Mouse (Mus musculus): ENCODE results near the gene Hoxc8.

Hoxc8 gene

DNA sequence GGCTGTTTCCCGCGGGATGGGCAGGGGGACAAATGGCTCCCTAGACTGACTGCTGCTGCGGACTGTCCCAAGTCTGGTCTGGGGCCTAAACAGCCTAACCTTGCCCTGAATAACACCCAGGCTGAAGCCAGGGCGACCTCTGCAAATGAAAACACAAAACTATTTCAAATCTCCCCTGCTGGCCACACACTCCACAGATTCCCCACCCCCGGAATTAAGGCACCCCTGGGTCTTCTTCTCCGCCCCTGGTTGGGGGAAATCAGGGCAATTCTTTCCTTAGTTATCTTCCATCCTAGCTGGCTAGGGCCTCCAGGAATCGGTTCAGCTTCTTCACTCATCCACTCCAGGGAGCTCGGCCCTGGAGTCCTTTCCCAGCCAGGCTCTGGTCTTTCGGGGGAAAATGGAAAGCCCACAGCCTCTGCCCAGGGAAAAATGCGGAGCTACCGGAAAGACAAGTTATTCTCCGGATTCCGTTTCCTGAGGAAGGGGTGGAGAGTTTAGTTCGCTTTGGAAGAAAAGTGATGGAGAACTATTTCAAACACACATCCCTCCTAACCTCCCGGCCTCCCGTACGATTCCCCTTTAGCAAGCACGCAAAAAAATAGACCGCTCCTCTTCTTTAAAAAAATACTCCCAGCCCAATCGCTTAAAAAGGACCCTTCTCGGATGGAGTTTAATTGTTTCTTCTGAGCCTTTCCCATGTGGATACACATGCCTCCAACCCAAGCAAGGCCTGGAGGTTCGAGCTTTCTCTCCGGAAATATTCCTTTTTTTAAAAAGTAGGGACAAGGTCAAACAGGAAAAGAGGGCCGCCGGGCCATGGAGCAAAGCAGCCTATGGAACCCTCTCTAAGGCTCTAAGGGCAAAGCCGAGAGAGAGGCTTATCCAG lies 25.2 kb upstream of the Hoxc8 start:
- DNase-seq (ENCODE audit: low read depth, low spot score), result no peak

DNA sequence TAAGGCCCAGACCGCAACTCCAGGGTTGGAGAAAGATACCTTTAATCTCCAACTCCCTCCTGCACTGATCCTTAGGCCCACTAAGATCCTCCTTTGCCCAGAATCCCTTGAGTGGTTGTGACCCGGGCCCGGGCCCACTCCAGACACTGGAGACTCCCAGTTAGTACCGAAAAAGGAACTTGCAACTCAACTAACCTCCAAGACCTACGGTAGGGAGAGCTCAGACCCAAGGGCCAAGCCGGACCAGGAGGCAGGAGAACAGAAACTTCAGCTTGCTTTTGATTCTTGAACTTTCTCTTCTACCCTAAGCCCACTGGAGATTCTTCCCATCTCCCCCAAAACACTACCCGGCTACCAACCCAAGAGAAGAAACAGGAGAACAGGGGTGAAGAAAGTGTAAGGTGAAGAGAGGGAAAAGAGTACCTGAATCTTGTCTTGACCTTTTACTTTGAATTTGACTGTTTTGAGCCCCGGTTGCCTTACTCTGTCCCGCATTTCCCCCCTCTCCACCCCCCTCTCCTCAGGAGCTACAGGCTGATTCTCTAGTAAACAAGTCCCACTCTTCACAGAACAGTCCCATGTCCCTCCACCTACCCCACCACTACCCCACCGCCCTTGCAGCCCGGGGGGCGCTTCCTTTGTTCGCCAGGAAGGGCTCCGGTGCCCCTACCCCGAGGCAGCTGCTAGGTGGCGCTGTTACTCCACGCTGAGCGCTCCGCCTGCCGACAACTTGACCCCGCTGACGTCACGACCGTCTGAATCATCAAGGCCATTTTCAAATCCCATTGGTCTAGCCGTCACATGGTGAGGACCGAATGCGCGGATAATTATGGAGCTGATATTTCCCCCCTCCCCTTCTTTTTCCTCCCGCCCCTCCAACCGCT lies 24.3 kb upstream of the Hoxc8 start:
- peak; percentile 97 for DNase-seq (ENCODE audit: low read depth, low spot score)

DNA sequence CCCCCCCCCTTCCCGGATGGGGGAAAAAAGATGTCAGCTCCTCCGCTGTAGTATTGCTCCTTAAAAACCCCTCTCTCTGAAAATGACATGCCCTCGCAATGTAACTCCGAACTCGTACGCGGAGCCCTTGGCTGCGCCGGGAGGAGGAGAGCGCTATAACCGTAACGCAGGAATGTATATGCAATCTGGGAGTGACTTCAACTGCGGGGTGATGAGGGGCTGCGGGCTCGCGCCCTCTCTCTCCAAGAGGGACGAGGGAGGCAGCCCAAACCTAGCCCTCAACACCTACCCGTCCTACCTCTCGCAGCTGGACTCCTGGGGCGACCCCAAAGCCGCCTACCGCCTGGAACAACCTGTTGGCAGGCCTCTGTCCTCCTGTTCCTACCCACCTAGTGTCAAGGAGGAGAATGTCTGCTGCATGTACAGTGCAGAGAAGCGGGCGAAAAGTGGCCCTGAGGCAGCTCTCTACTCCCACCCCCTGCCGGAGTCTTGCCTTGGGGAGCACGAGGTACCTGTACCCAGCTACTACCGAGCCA lies 23.6 kb upstream of the Hoxc8 start, which contains the start of gene Hoxc10:
Gene Hoxc10, plus strand, starts transcription at position 21 of the 536 bp plus-strand sequence.
- no peak for DNase-seq (ENCODE audit: low read depth, low spot score)

DNA sequence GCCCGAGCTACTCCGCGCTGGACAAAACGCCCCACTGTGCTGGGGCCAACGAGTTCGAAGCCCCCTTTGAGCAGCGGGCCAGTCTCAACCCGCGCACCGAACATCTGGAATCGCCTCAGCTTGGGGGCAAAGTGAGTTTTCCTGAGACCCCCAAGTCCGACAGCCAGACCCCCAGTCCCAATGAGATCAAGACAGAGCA lies 23.2 kb upstream of the Hoxc8 start, which contains the start of gene Hoxc5:
Gene Hoxc5, plus strand, starts transcription at position 132 of the 199 bp plus-strand sequence.
- no peak for DNase-seq (ENCODE audit: low read depth, low spot score)

DNA sequence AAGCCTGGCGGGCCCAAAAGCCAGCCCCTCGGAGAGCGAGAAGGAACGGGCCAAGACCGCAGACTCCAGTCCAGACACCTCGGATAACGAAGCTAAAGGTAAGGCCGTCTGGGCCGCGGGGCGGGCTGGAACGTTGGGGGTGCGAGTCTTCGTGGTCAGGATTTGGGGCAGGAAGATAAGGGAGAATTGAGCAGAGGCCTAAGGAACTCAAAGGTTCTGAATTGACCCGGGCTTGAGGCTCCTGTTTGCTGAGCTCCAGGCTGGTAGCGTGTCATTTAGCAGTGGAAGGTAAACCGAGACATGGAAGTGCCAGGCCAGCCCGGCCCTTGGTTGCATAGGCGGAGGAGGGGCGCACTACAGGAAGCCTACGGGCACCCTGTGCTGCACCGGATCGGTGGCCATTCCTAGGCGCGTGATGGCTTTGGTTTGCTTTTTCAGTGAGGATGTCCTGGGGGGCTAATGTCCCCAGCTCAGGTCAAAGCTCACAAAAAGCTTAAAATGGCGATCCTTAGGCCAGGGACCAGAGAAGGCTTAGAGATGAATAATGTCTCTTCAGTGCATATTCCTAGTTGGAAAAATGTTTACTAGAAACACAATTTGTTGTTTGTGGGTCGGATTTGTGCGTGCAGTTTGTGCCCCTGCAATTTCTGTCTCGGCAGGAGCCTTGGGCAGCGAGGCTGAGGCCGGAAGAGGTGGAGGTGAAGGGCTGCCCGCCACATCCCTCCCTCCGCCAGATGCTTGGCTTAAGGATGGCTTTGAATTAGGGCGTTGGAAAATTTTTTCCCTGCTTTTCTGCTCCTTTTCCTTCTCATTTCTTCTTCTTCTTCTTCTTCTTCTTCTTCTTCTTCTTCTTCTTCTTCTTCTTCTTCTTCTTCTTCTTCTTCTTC lies 22.7 kb upstream of the Hoxc8 start:
- DNase-seq (ENCODE audit: low read depth, low spot score), result no peak

DNA sequence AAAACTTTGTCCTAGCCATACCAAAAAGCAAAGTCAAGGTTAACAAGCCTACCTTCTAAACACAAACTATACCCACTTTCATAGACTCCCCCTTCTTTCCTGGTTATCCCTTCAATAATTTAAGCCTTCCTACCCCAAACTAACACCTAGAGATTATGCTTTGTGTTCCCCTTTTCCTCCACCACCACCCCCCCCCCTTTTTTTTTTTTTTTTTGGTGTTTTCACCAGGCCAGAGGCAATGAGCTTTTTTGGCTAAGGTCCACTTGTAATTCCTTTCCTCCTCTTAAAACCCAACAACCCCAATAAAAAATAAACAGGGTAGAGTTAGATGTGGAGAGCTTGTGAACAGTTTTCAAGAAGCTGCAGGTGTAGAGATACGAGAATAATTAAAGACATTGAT lies 21.1 kb upstream of the Hoxc8 start:
- no peak for DNase-seq (ENCODE audit: low read depth, low spot score)

DNA sequence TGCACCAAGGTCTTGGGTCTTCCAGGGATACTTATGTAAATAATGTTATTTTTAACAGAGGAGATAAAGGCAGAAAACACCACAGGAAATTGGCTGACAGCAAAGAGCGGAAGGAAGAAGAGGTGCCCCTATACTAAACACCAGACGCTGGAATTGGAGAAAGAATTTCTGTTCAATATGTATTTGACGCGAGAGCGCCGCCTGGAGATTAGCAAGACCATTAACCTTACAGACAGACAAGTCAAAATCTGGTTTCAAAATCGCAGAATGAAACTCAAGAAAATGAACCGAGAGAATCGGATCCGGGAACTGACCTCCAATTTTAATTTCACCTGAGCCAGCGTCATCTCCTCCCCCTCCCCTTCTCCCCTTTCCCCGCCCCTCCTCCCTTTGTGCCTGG lies 19.7 kb upstream of the Hoxc8 start:
- DNase-seq (ENCODE audit: low read depth, low spot score), result no peak

DNA sequence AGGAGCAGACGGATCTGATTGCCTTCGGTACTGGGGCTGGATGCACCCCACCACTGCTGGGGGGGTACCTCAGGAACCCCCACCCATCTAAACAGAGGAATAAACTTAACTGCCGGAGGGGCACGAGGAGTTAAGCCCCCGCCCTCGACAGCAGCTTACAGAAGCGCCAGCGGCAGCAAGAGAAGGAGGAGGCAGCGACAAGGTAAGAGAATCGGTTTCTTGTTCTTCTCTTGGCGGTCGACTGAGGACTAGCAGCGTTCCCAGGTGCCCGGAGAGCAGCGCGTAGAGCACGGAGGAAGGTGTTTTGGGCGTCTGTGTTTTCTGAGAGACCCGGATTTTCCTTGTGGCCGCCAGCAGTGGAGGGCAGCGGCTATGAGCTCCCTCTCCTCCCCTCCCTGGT lies 18.2 kb upstream of the Hoxc8 start:
- DNase-seq (ENCODE audit: low read depth, low spot score), result no peak

DNA sequence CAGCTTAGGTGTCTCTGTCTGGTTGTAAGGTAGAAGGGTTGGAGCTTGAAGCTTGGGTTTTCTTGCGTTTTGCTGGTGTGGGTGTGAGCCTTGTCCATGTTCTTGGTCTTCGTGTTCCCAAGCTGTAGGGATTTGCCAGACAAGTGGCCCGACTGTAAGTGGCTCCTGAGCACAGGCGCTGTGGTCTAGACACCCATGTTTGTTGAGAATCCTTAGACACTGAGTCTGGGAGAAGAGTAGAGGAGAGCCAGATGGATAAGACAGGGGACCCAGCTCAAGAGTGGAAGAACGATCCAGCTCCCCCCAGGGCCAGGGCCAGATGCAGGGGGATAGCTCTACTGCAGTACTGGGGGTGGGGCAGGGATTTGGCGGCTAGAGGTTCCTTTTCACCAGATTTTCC lies 17.7 kb upstream of the Hoxc8 start:
- DNase-seq (ENCODE audit: low read depth, low spot score), result no peak

DNA sequence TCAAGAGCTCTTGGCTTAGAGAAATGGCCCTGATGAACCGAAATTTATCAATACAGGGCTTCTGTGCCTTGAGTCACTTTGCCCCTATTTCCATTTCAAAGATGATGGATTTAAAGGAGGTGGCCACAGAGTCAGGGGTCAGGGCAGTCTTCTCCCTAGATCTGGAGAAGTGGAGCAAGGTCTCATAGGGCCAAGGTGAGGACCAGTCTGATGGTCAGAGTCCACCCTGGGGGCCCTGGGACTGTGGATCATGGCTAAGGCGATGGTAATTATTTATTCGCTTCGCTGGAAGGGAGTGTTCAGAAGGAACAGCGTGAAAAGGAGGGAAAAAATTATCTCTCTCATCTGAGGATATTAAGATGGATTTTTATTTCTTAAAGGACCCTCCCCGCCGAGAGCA lies 15.4 kb upstream of the Hoxc8 start:
- no peak for DNase-seq (ENCODE audit: low read depth, low spot score)

DNA sequence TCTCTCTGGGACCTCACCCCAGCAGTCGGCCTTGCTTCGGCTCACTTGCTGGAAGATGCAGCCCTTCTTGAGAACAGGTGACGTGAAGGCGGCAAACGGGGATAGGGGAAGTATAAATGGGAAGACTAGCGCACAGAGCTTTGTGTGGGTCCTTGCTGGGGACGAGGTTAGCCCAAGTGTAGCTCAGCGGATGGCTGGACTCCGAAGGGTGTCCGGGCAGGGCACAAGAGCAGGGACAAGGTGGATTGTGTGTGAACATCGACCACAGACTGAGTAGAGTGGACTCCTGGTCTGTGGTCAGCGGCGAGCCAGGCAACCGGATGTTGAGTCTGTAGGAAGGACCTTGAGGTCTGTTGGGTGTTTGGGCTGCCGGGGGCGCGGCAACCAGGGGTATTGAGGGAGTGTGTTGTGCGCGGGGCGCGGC lies 14.7 kb upstream of the Hoxc8 start:
- no peak for DNase-seq (ENCODE audit: low read depth, low spot score)

DNA sequence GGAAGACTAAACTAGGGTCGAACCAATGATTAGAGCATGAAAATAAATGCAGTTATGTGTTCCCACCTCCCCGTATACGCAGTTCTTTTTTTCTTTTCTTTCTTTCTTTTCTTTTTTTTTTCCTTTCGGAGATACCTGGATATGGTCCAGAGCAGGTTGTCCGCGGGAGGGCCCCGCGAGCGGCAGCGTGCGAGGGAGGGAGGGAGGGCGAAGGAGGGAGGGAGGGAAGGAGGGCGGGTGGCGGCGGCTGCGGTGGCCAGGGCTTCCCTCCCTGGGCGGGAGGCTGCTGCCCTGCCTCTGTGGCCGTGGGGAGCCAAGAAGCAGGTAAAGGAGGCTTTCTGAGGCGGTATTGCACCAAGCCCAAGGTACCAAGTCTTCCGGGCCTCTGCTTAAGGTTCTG lies 14.2 kb upstream of the Hoxc8 start, which contains the start of gene Hoxc9:
Gene Hoxc9, plus strand, starts transcription at position 269 of the 400 bp plus-strand sequence.
- DNase-seq (ENCODE audit: low read depth, low spot score), result no peak

DNA sequence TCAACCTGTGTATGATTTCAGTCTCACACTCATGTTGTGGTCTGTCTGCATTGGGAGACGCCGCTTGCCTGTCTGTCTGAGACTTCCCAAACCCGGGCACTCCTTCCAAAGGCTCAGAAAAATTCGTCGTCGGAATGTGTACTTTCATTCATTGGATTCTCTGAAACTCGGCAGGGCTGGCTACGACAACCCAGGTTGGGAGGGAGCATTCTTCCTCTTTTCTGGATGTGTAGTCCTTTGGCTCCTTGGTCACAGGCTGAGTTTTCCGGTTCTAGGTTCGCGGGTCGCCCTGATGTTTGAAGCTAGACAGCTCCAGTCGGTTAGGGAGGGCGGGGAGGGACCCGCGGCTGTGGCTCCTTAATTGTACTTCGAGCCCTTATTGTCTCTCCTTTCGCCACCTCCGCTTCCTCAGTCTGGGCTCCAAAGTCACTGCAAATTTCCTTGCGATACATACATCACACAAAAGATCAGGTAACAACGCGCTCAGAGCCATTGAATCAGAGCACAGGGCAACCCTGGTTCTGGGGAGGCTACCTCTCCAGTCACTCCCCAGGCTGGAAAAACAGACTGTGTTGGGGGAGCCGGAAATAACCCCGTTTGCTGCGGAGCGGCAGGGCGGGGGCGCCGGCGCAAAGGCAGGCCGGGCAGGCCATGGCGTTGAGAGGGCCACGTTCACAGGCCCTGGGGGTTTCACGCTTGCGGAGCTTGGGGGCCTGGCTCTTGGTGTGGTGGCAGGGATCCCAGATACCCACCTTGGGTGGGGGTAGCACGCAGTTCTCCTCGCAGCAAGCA lies 13.6 kb upstream of the Hoxc8 start:
- DNase-seq (ENCODE audit: low read depth, low spot score), result no peak

DNA sequence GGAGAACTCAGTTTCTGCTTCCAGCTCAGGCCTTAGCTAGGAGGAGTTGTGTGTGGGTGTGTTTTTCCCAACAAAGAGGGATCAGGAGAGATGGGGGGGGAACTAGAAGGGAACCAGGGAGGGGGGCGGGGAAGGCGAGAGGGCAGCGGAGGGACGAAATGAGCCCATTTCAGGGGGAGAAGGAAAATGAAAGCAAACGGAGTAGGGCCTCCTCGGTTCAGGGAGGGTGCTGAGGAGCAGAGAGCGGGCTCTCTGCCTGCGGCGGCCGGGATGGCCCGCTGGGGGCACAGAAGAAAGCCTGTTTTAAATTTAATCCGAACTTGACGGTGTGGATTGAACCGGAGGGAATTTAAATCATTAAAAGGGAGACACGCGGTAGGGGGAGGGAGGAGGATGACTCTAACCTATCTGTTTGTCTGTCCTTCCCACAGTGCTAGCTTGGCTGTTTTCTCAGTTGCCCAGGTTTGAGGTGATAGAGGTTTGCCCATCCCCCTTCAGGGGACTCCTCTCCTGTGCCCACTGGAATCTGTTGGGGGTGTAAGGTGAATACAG lies 12.9 kb upstream of the Hoxc8 start:
- DNase-seq (ENCODE audit: low read depth, low spot score), result no peak

DNA sequence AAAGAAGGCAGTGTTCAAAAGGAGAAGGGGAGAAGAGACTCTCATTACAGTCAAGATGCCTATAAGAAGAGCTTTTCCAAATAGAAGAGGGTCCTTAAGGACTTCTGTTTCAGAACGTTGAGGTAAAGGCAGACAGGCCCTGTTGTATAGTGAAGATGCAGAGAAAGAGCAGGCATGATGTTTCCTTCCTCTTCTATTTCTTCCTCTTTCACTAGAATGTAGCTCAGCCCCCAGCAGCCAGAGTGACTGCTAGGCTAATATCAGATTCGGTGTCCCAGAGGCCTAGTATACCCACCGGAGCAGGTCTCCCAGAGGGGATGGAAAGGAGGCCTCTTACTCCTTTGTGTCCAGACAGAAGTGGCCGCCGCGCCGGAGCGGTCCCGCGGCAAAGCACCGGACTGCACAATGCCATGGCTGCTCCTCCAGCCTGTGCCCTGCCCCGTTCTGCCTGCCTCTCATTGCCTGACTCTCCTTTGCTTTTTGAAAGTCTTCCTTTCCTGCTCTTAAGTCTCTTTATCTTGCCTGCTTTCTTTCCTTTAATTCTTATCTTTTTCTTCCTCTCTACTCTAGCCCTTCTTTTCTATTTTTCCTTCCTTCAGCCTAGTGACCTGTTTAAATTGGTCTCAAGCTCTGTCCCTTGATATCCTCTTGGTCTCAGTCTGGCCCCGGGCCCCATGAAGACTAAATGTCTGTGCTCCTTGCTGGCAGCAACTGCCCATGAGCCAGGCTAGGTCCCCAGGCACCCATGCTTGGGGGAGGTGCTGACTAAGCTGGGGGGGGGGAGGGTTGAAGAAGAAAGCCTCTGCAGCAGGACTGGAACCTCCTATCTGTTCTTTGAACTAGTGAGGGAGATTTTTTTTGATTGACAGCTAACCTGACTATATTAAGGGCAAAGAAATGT lies 11.5 kb upstream of the Hoxc8 start:
- DNase-seq (ENCODE audit: low read depth, low spot score), result no peak

DNA sequence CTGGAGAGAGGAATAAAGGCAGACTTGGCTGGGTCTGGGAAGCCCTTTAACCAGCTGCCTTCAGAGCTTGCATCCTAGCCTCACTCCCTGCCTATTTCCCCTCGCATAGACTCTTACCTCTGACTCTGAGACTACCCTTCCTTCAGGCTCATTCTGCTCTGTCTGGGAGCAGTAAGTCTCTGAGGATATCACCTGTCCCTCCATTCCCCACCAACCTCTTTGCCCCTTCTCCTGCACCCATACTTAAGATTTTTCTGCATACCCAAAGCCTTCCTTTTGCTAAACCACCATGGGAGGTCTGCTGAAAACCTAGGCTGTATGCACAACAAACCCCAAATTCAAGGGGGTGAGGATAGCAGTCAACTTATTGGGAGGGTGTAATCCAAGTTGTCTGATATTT lies 10.5 kb upstream of the Hoxc8 start:
- no peak for DNase-seq (ENCODE audit: low read depth, low spot score)

DNA sequence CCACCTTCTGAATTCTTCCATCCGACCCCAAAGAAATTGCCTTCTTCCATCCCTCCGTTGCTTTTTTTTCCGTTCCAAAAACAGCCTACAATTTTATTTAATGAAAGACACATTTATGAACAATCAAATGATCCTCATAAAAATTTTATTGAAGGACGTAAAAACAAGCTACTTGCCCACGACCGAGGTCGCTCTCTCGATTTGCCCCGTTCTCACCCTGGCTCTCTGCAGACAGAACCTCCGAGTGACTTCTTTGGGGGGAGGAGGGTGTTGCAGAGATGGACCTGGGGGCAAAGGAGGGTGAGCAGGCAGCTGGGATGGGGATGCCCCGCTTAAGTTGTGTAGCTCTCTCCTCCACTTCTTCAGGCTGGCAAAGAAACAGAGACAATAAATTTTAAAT lies 10.1 kb upstream of the Hoxc8 start:
- DNase-seq (ENCODE audit: low read depth, low spot score), result no peak

DNA sequence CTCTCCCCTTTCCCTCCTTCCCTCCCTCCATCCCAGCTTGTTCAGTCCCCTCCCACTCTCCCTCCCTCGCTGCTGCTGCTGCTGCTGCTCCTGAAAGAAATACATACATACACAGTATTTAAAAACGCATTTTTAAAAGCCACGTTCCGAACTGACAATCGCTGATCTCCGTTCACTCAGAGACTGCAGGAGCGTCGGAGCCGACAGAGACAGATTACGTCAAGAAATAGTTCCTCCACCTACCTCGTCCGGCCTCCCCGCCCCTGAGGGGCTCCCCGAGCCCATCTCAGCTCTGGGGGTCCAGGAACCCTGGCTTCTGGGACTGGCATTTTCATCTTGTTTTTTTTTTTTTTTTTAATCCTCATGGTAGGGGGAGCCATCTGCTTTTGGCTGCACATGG lies 9.5 kb upstream of the Hoxc8 start:
- DNase-seq (ENCODE audit: low read depth, low spot score), result no peak

Measured in mesoderm, embryonic 11.5 days (tissue).